Mouse (Mus musculus): ENCODE measurements at regions not wholly inside any gene's neighbourhood (a gene's known extent, or its start where the extent isn't known, plus 50 kb on each side); places are given as distances from the start of the nearest gene placed in this dataset.

GRCm38 (mm10) chr13:34462808-34463511 lies 118.0 kb upstream of the Slc22a23 start:
- DNase-seq (ENCODE audit: low spot score in 2 of 2), result no peak

- DNase-seq (ENCODE audit: low spot score in 2 of 2), result no peak
Observed at GRCm38 (mm10) chr13:34462206-34462807, 117.3 kb upstream of the Slc22a23 start.

GRCm38 (mm10) chr13:34460969-34461368 lies 116.0 kb upstream of the Slc22a23 start:
- no peak for DNase-seq (ENCODE audit: low spot score in 2 of 2)

- no peak for DNase-seq (ENCODE audit: low spot score in 2 of 2)
Observed at GRCm38 (mm10) chr13:34456051-34456450, 111.1 kb upstream of the Slc22a23 start.

GRCm38 (mm10) chr13:34446806-34447205 lies 101.8 kb upstream of the Slc22a23 start:
- no peak for DNase-seq (ENCODE audit: low spot score in 2 of 2)

GRCm38 (mm10) chr13:34446327-34446726 lies 101.3 kb upstream of the Slc22a23 start:
- DNase-seq (ENCODE audit: low spot score in 2 of 2), result no peak

GRCm38 (mm10) chr13:34441347-34441746 lies 96.4 kb upstream of the Slc22a23 start:
- no peak for DNase-seq (ENCODE audit: low spot score in 2 of 2)

GRCm38 (mm10) chr13:34427527-34427926 lies 82.5 kb upstream of the Slc22a23 start:
- DNase-seq (ENCODE audit: low spot score in 2 of 2), result no peak

GRCm38 (mm10) chr13:34424921-34425320 lies 79.9 kb upstream of the Slc22a23 start:
- no peak for DNase-seq (ENCODE audit: low spot score in 2 of 2)

- DNase-seq (ENCODE audit: low spot score in 2 of 2), result no peak
Observed at GRCm38 (mm10) chr13:34421644-34422043, 76.7 kb upstream of the Slc22a23 start.

GRCm38 (mm10) chr13:34420341-34421156 lies 75.6 kb upstream of the Slc22a23 start:
- no peak for DNase-seq (ENCODE audit: low spot score in 2 of 2)

GRCm38 (mm10) chr13:34419061-34419460 lies 74.1 kb upstream of the Slc22a23 start:
- DNase-seq (ENCODE audit: low spot score in 2 of 2), result no peak

- no peak for DNase-seq (ENCODE audit: low spot score in 2 of 2)
Observed at GRCm38 (mm10) chr13:34416603-34417002, 71.6 kb upstream of the Slc22a23 start.

- DNase-seq (ENCODE audit: low spot score in 2 of 2), result no peak
Observed at GRCm38 (mm10) chr13:34414533-34414932, 69.6 kb upstream of the Slc22a23 start.

GRCm38 (mm10) chr13:34408669-34409055 lies 63.7 kb upstream of the Slc22a23 start:
- no peak for DNase-seq (ENCODE audit: low spot score in 2 of 2)

GRCm38 (mm10) chr13:34408007-34408668 lies 63.2 kb upstream of the Slc22a23 start:
- DNase-seq (ENCODE audit: low spot score in 2 of 2), result peak; percentile 22 to 27

- DNase-seq (ENCODE audit: low spot score in 2 of 2), result no peak
Observed at GRCm38 (mm10) chr13:34406291-34406690, 61.3 kb upstream of the Slc22a23 start.

- no peak for DNase-seq (ENCODE audit: low spot score in 2 of 2)
Observed at GRCm38 (mm10) chr13:34402631-34403030, 57.6 kb upstream of the Slc22a23 start.

GRCm38 (mm10) chr13:34401031-34401430 lies 56.0 kb upstream of the Slc22a23 start:
- DNase-seq (ENCODE audit: low spot score in 2 of 2), result no peak

GRCm38 (mm10) chr13:34398847-34399246 lies 53.9 kb upstream of the Slc22a23 start:
- DNase-seq (ENCODE audit: low spot score in 2 of 2), result no peak

GRCm38 (mm10) chr13:34398061-34398787 lies 53.2 kb upstream of the Slc22a23 start:
- DNase-seq (ENCODE audit: low spot score in 2 of 2), result no peak
